ENCODE assay signal across 17 mouse cellular contexts in genomic region chr6:42359364-42360147, GRCm38 (mm10). TPM values are rescaled to one million over a fixed set of nuclear protein-coding genes. Genes with fewer than 3 reads are reported as not detected.
DNase-seq lines count a peak whose midpoint lies in the region; ATAC-seq lines count a peak whose summit lies in the region.
"Had no signal": no experiment of that assay in that cellular context is flagged by ENCODE, and none has a peak within 500 bp of the region (broad histone marks: within the 10 kb centered on the region; RNA-seq: fewer than 3 reads in every experiment).

No protein-coding gene starts in this region.

- DNase-seq in heart, adult 18-20 months, result peak; percentile 65 to 78
- no peak for DNase-seq in heart, postnatal 25 days (ENCODE audit: low spot score)
- DNase-seq in ovary, postnatal 10 days (ENCODE audit: low spot score), result peak; percentile 2
- no peak for DNase-seq in ovary, postnatal 36 days (ENCODE audit: low spot score)
- DNase-seq in intestine, embryonic 14.5 days (ENCODE audit: low spot score), result no peak
- DNase-seq in testis, postnatal 14 days (ENCODE audit: low spot score), result peak; percentile 73
- no peak for DNase-seq in adrenal gland, postnatal 4 days (ENCODE audit: low spot score in 2 of 2)
- no peak for DNase-seq in cerebellum, adult 9-11 months
- DNase-seq: gastrocnemius, postnatal 10 days; kidney, postnatal 4 days; spleen, adult 18-20 months had no signal

- no peak for ATAC-seq in intestine, embryonic 14.5 days (replicated peaks; ENCODE audit: low FRiP score, low TSS enrichment, low read depth)
- ATAC-seq: forebrain, embryonic 14.5 days had no signal

- 0 out of 2 replicates have a peak overlapping the region, but pooled peaks have one; percentile 18 for H3K27ac ChIP-seq in intestine, embryonic 14.5 days (ENCODE audit: low read depth)
- H3K27ac ChIP-seq: embryonic facial prominence, embryonic 13.5 days; hindbrain, embryonic 15.5 days had no signal

- intact Hi-C loops in heart, postnatal 25 days (cut with DNase I), result no loop called here

- H3K27me3 ChIP-seq in intestine, embryonic 14.5 days (replicated peaks; ENCODE audit: control insufficient read depth, insufficient read depth, low read length), result no peaks in the 10 kb centered on the region
- H3K27me3 ChIP-seq: embryonic facial prominence, embryonic 13.5 days; hindbrain, embryonic 15.5 days had no signal

- H3K4me1 ChIP-seq in intestine, embryonic 14.5 days (replicated peaks; ENCODE audit: control insufficient read depth, insufficient read depth, low read length), result peaks cover 10% of the 10 kb centered on the region

- peaks cover 70% of the 10 kb centered on the region for H3K36me3 ChIP-seq in intestine, embryonic 14.5 days (ENCODE audit: control insufficient read depth, insufficient read depth, low read length)

- H3K9me3 ChIP-seq in intestine, embryonic 14.5 days (ENCODE audit: control insufficient read depth, low read length), result no peaks in the 10 kb centered on the region
- H3K9me3 ChIP-seq: embryonic facial prominence, embryonic 13.5 days; G1E; hindbrain, embryonic 15.5 days had no signal

- no peak overlapping the region for H3K9ac ChIP-seq in intestine, embryonic 14.5 days (ENCODE audit: low read length)
- H3K9ac ChIP-seq: embryonic facial prominence, embryonic 13.5 days; hindbrain, embryonic 15.5 days had no signal

- no peak overlapping the region for H3K4me3 ChIP-seq in intestine, embryonic 14.5 days (ENCODE audit: low read depth, low read length)
- H3K4me3 ChIP-seq: embryonic facial prominence, embryonic 13.5 days; hindbrain, embryonic 15.5 days had no signal

- WGBS in intestine, embryonic 14.5 days, result 67% methylated on average over 9 of the region's 9 CpGs

- no peak overlapping the region for H3K4me2 ChIP-seq in intestine, embryonic 14.5 days (ENCODE audit: low read length)
- H3K4me2 ChIP-seq: embryonic facial prominence, embryonic 13.5 days; hindbrain, embryonic 15.5 days had no signal

RNA-seq across cellular contexts. Expression of gene Zyx, which starts 10.1 kb away (rescaled TPM):
- 10 to 100 TPM; 50.2 to 51.8 TPM for total RNA-seq in heart, adult 18-20 months (2021)
- total RNA-seq in heart, postnatal 25 days (2021), result 10 to 100 TPM; 57.1 to 59.8 TPM
- polyA plus RNA-seq in intestine, embryonic 14.5 days (2014; fragmentation: Nextera tagmentation; extraction: Ambion mirVana), result 112 and 115 TPM in 2 replicates
- 100 to 1,000 TPM; 106 to 111 TPM for total RNA-seq in adrenal gland, postnatal 4 days (2021)

RNA-seq across cellular contexts. Expression of gene Epha1, which starts 13.5 kb away (rescaled TPM):
- under 1 TPM; 0.20 to 0.26 TPM for total RNA-seq in heart, adult 18-20 months (2021)
- under 1 TPM; 0.26 to 0.31 TPM for total RNA-seq in heart, postnatal 25 days (2021)
- 2.5 and 2.6 TPM in 2 replicates for polyA plus RNA-seq in intestine, embryonic 14.5 days (2014; fragmentation: Nextera tagmentation; extraction: Ambion mirVana)
- 1 to 10 TPM; 3.2 to 4.9 TPM for total RNA-seq in adrenal gland, postnatal 4 days (2021)
- total RNA-seq: G1E; megakaryocyte-erythroid progenitor cell, adult 5-6 weeks had no signal
- polyA plus RNA-seq: G1E had no signal

RNA-seq across cellular contexts. Expression of gene Fam131b, which starts 35.1 kb away (rescaled TPM):
- under 1 TPM; 0.35 to 0.44 TPM for total RNA-seq in heart, adult 18-20 months (2021)
- total RNA-seq in heart, postnatal 25 days (2021), result 1 to 10 TPM in 1 of 2 experiments, under 1 TPM in 1; 0.59 to 1.1 TPM
- polyA plus RNA-seq in intestine, embryonic 14.5 days (2014; fragmentation: Nextera tagmentation; extraction: Ambion mirVana), result 0.30 and 0.32 TPM in 2 replicates
- 1 to 10 TPM; 1.3 to 1.5 TPM for total RNA-seq in adrenal gland, postnatal 4 days (2021)
- total RNA-seq: megakaryocyte-erythroid progenitor cell, adult 5-6 weeks had no signal

RNA-seq across cellular contexts. Expression of gene Tas2r143, which starts 40.5 kb away (rescaled TPM):
- not detected for total RNA-seq in heart, adult 18-20 months (2021)
- under 1 TPM in 1 of 2 experiments, not detected in 1; 0.39 TPM for total RNA-seq in heart, postnatal 25 days (2021)
- not detected in 2 replicates for polyA plus RNA-seq in intestine, embryonic 14.5 days (2014; fragmentation: Nextera tagmentation; extraction: Ambion mirVana)
- 1 to 10 TPM; 2.7 TPM for total RNA-seq in adrenal gland, postnatal 4 days (2021)
- total RNA-seq: gastrocnemius, postnatal 10 days had no signal
- polyA plus RNA-seq: embryonic facial prominence, embryonic 13.5 days; forebrain, embryonic 14.5 days; G1E; hindbrain, embryonic 15.5 days had no signal

RNA-seq across cellular contexts. Expression of gene Tas2r135, which starts 45.7 kb away (rescaled TPM):
- not detected for total RNA-seq in heart, adult 18-20 months (2021)
- total RNA-seq in heart, postnatal 25 days (2021), result not detected
- polyA plus RNA-seq in intestine, embryonic 14.5 days (2014; fragmentation: Nextera tagmentation; extraction: Ambion mirVana), result 0.16 TPM in 1 of 2 replicates, not detected in the other
- total RNA-seq in adrenal gland, postnatal 4 days (2021), result 1 to 10 TPM; 1.2 to 1.8 TPM
- total RNA-seq: gastrocnemius, postnatal 10 days; left cerebral cortex, postnatal 36 days; megakaryocyte-erythroid progenitor cell, adult 5-6 weeks had no signal
- polyA plus RNA-seq: embryonic facial prominence, embryonic 13.5 days; forebrain, embryonic 14.5 days; G1E; hindbrain, embryonic 15.5 days had no signal

Comparison
In these comparisons a context has a peak if more than half of its experiments do, and no peak if none do; other contexts are left out.
1. DNase-seq: peak in heart, adult 18-20 months (2 of 2), ovary, postnatal 10 days (single experiment) and testis, postnatal 14 days (single experiment); none in heart, postnatal 25 days (single experiment), ovary, postnatal 36 days (single experiment), intestine, embryonic 14.5 days (single experiment), adrenal gland, postnatal 4 days (0 of 2) and cerebellum, adult 9-11 months (single experiment).